Mouse (Mus musculus) forebrain, embryonic 13.5 days (tissue): ENCODE measurements at regions not wholly inside any gene's neighbourhood (a gene's known extent, or its start where the extent isn't known, plus 50 kb on each side); places are given as distances from the start of the nearest gene placed in this dataset.

ENCODE experiments used
- ATAC-seq: fragments of 200-750 bp; cut with Nextera tagmentation; 2 replicates; pipeline ENCODE4 v1.8.0; 2017
- H3K27ac ChIP-seq: fragments of 300-500 bp; sonication (generic); 2 replicates; pipeline ENCODE4 v1.5.1; 2015; ENCODE audit warnings: inconsistent platforms, mild to moderate bottlenecking, moderate library complexity
- H3K27me3 ChIP-seq: fragments of 300-500 bp; sonication (generic); 2 replicates; pipeline ENCODE4 v1.6.1; 2015; ENCODE audit warnings: mild to moderate bottlenecking, inconsistent platforms
- H3K36me3 ChIP-seq: fragments of 300-500 bp; sonication (generic); 2 replicates; pipeline ENCODE4 v1.6.1; 2015; ENCODE audit warnings: mild to moderate bottlenecking, inconsistent platforms; ENCODE audit not compliant: poor library complexity, severe bottlenecking
- H3K4me1 ChIP-seq: fragments of 300-500 bp; sonication (generic); 2 replicates; pipeline ENCODE4 v1.6.1; 2015; ENCODE audit warnings: inconsistent platforms
- H3K4me2 ChIP-seq: fragments of 300-500 bp; sonication (generic); 2 replicates; pipeline ENCODE4 v1.6.1; 2015; ENCODE audit warnings: inconsistent platforms, mild to moderate bottlenecking, moderate library complexity
- H3K4me3 ChIP-seq: fragments of 300-500 bp; sonication (generic); 2 replicates; pipeline ENCODE4 v1.5.1; 2015; ENCODE audit warnings: mild to moderate bottlenecking, inconsistent platforms
- H3K9ac ChIP-seq: fragments of 300-500 bp; sonication (generic); 2 replicates; pipeline ENCODE4 v1.6.1; 2015; ENCODE audit warnings: mild to moderate bottlenecking, inconsistent platforms
- H3K9me3 ChIP-seq: fragments of 300-500 bp; sonication (generic); replicated peaks from 2 replicates; pipeline ENCODE4 v1.6.1; 2016; ENCODE audit warnings: inconsistent platforms
- WGBS: fragments of 180-500 bp; shearing (Covaris S2); methylation state at CpG from one replicate; pipeline ENCODE4 v1.1.7; 2015; 5-methylcytosine and 5-hydroxymethylcytosine counted together

GRCm38 (mm10) chr8:109249256-109249655, 244.6 kb upstream of the Pmfbp1 start:
- peak overlapping the region; percentile 85 for H3K27ac ChIP-seq
- H3K4me1 ChIP-seq = peaks cover 58% of the 10 kb centered on the region
- H3K27me3 ChIP-seq = peaks cover 22% of the 10 kb centered on the region
- no peaks in the 10 kb centered on the region for H3K36me3 ChIP-seq
- no peak for ATAC-seq
- H3K4me2 ChIP-seq = peak overlapping the region; percentile 55
- 25% methylated on average over 12 of the region's 12 CpGs for WGBS
- no peaks in the 10 kb centered on the region for H3K9me3 ChIP-seq
- H3K4me3 ChIP-seq = peak overlapping the region; percentile 34
- peak overlapping the region; percentile 52 for H3K9ac ChIP-seq

- peak overlapping the region; percentile 52 for H3K9ac ChIP-seq
- H3K4me3 ChIP-seq = peak overlapping the region; percentile 34
- no peaks in the 10 kb centered on the region for H3K9me3 ChIP-seq
- H3K27ac ChIP-seq = peak overlapping the region; percentile 85
- H3K4me1 ChIP-seq = peaks cover 58% of the 10 kb centered on the region
- H3K27me3 ChIP-seq = peaks cover 22% of the 10 kb centered on the region
- H3K36me3 ChIP-seq = no peaks in the 10 kb centered on the region
- H3K4me2 ChIP-seq = peak overlapping the region; percentile 55
- WGBS = 29% methylated on average over 9 of the region's 9 CpGs
- ATAC-seq = no peak
Measured at GRCm38 (mm10) chr8:109249691-109250090, 244.1 kb upstream of the Pmfbp1 start.

GRCm38 (mm10) chr8:109250551-109250950, 243.3 kb upstream of the Pmfbp1 start:
- Histone ChIP-seq H3K4me3 (peak overlapping the region; percentile 34), H3K27ac (peak overlapping the region; percentile 85), H3K36me3 (no peaks in the 10 kb centered on the region), H3K4me2 (peak overlapping the region; percentile 55), H3K4me1 (peaks cover 58% of the 10 kb centered on the region), H3K9me3 (no peaks in the 10 kb centered on the region), H3K9ac (peak overlapping the region; percentile 52), H3K27me3 (peaks cover 23% of the 10 kb centered on the region)
- ATAC-seq = no peak
- 42% methylated on average over 8 of the region's 8 CpGs for whole genome bisulfite sequencing

DNA sequence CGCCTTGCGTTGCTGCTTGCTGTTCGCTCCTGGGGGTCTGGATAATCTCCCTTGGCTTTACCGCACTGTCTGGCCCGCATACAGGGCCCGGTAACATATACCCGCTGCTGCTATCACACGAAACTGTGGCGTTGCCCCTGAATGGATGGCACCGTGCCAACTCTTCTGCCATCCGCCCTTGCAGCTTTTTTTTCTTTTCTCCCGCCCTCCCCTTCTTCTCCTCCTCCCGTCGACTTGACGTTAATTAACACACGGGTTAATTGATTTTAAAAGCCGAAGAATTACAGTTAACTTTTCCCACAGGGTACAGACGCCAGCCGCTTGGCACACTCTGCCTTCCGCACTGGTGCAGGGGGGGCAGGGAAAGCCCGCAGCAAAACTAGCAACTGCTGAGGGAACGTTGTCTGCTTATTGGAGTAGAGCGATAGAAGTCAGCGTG, 242.4 kb upstream of the Pmfbp1 start:
- Histone ChIP-seq H3K27ac (peak overlapping the region; percentile 85), H3K27me3 (peaks cover 26% of the 10 kb centered on the region), H3K4me3 (peak overlapping the region; percentile 34), H3K9me3 (no peaks in the 10 kb centered on the region), H3K4me2 (peak overlapping the region; percentile 55), H3K9ac (peak overlapping the region; percentile 52; the same call in 1 of the 2 replicates), H3K4me1 (peaks cover 58% of the 10 kb centered on the region), H3K36me3 (no peaks in the 10 kb centered on the region)
- 25% methylated on average over 24 of the region's 24 CpGs for WGBS
- ATAC-seq = peak; percentile 91

DNA sequence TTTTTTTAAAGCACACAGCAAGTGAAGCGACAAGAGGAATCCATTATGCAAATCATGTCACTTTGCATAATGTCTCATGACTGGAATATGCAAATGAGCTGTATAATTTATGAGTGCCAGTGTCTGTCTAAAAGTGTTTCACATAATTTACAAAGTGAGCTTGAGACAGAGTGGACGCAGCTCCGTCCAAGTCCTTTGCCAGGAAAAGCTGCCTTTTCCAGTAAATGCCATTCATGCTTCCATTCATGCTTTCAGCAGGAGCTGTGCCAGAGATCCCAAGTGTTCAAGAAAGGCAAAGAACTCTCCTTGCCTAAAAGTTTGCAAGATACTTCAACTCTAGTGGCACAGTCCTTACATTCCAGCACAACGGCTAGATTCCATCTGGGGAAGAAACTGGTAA, 241.4 kb upstream of the Pmfbp1 start:
- H3K4me3 ChIP-seq = no peak overlapping the region
- peak; percentile 54 for ATAC-seq
- peak overlapping the region; percentile 55 for H3K4me2 ChIP-seq
- H3K4me1 ChIP-seq = peaks cover 52% of the 10 kb centered on the region
- H3K36me3 ChIP-seq = no peaks in the 10 kb centered on the region
- peaks cover 19% of the 10 kb centered on the region for H3K27me3 ChIP-seq
- no peaks in the 10 kb centered on the region for H3K9me3 ChIP-seq
- H3K27ac ChIP-seq = 0 out of 2 replicates have a peak overlapping the region, but pooled peaks have one; percentile 85
- no peak overlapping the region for H3K9ac ChIP-seq
- WGBS = 22% methylated on average over 4 of the region's 4 CpGs

DNA sequence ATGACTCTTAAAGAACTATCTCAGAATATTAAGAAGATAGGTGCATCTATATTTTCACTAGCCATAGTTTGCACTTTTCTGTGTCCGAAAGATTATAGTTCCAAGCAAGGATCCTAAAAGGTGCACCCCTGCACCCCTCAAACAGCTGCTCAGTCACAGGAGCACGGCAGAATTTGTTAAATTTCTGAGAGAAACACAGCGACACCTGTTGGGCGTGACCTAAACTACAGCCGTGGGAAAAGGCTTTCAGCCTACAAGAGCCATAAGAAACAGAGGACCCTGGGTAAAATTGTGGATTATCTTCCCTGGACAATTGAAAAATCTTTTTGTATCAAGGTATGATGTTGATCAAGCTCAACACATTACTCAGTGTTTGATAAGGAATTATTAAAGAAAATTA, 214.7 kb upstream of the Pmfbp1 start:
- Histone ChIP-seq H3K27ac (no peak overlapping the region), H3K27me3 (no peaks in the 10 kb centered on the region), H3K9ac (no peak overlapping the region), H3K9me3 (no peaks in the 10 kb centered on the region), H3K4me2 (no peak overlapping the region), H3K4me1 (no peaks in the 10 kb centered on the region), H3K4me3 (no peak overlapping the region), H3K36me3 (no peaks in the 10 kb centered on the region)
- 13% methylated on average over 5 of the region's 5 CpGs for WGBS
- no peak for ATAC-seq

DNA sequence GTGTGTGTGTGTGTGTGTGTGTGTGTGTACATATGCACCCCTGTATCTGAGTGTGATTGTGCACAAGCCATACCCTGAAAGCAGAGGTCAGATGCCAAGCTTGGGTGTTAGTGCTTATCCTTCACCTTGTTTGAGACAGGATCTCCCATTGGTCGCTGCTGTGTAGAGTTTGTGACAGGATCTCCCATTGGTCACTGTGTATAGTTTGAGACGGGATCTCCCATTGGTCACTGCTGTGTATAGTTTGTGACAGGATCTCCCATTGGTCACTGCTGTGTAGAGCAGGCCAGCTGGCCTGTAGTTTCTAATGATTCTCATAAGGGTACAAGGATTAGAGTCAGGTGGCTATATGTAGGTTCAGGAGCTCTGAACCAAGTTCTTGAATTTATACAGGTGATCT, 213.3 kb upstream of the Pmfbp1 start:
- H3K9ac ChIP-seq = no peak overlapping the region
- no peaks in the 10 kb centered on the region for H3K36me3 ChIP-seq
- H3K4me1 ChIP-seq = no peaks in the 10 kb centered on the region
- WGBS = 86% methylated on average over 2 of the region's 2 CpGs
- no peaks in the 10 kb centered on the region for H3K9me3 ChIP-seq
- H3K4me2 ChIP-seq = no peak overlapping the region
- H3K27ac ChIP-seq = no peak overlapping the region
- no peak overlapping the region for H3K4me3 ChIP-seq
- H3K27me3 ChIP-seq = no peaks in the 10 kb centered on the region
- no peak for ATAC-seq

- no peak overlapping the region for H3K4me2 ChIP-seq
- no peaks in the 10 kb centered on the region for H3K27me3 ChIP-seq
- no peaks in the 10 kb centered on the region for H3K4me1 ChIP-seq
- H3K9me3 ChIP-seq = no peaks in the 10 kb centered on the region
- ATAC-seq = no peak
- no peak overlapping the region for H3K4me3 ChIP-seq
- H3K36me3 ChIP-seq = no peaks in the 10 kb centered on the region
- no peak overlapping the region for H3K9ac ChIP-seq
- 83% methylated on average over 10 of the region's 10 CpGs for WGBS
- H3K27ac ChIP-seq = no peak overlapping the region
Measured at GRCm38 (mm10) chr8:109281598-109281997, 212.2 kb upstream of the Pmfbp1 start.

GRCm38 (mm10) chr8:109310670-109311386, 183.0 kb upstream of the Pmfbp1 start:
- H3K36me3 ChIP-seq = no peaks in the 10 kb centered on the region
- H3K9ac ChIP-seq = peak overlapping the region; percentile 4; the same call in 1 of the 2 replicates
- H3K4me2 ChIP-seq = peak overlapping the region; percentile 50
- H3K9me3 ChIP-seq = no peaks in the 10 kb centered on the region; the same call in 1 of the 2 replicates
- H3K27me3 ChIP-seq = 0 out of 2 replicates have a peak, but pooled peaks cover 6% of the 10 kb centered on the region
- H3K4me3 ChIP-seq = no peak overlapping the region
- WGBS = 23% methylated on average over 17 of the region's 17 CpGs
- H3K27ac ChIP-seq = peak overlapping the region; percentile 67
- peak; percentile 24; the same call in 1 of the 2 replicates for ATAC-seq
- peaks cover 35% of the 10 kb centered on the region for H3K4me1 ChIP-seq

DNA sequence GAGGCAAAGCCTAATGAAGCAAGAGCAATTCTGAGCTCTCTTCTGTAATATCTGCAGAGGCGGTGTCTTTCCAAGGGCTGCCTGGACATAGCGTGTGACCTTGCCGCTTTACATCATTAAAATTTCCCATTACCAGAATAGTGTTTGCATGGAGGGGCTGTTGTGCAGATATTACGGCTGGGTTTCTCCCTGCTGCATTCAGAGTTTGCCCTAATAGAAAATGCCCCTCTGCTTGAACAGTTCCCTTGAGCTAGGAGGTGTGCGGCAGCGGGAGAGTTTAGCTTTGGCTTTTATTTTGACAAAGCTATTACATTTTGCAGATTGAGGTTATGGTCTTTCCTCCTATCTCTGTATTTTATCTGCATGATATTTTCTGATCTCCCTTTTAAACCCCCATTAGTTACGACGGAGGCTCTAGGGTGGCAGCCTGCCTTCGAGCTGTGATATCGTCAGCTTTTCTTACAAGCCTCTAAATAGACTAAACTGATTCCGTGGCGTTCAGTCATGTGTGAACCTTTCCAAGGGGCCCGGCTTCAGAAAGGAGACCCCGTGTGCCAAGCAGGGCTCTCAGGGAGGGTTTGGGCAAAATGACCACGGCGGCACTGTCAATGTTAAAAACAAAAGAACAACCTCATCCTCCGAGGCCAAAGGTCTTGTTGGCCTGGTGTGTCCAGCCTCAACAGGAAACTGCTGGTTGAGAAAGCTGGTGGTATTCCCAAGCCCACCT, 182.2 kb upstream of the Pmfbp1 start:
- Histone ChIP-seq H3K4me3 (peak overlapping the region; percentile 18), H3K36me3 (no peaks in the 10 kb centered on the region), H3K9me3 (no peaks in the 10 kb centered on the region; the same call in 1 of the 2 replicates), H3K4me1 (peaks cover 35% of the 10 kb centered on the region), H3K27me3 (0 out of 2 replicates have a peak, but pooled peaks cover 6% of the 10 kb centered on the region), H3K27ac (peak overlapping the region; percentile 67), H3K4me2 (peak overlapping the region; percentile 50), H3K9ac (peak overlapping the region; percentile 38)
- WGBS = 7% methylated on average over 17 of the region's 17 CpGs
- peak; percentile 48; the same call in 1 of the 2 replicates for ATAC-seq

GRCm38 (mm10) chr8:109312731-109313130, 181.1 kb upstream of the Pmfbp1 start:
- Histone ChIP-seq H3K4me1 (peaks cover 35% of the 10 kb centered on the region), H3K4me3 (no peak overlapping the region), H3K9ac (no peak overlapping the region), H3K9me3 (no peaks in the 10 kb centered on the region; the same call in 1 of the 2 replicates), H3K36me3 (no peaks in the 10 kb centered on the region), H3K4me2 (no peak overlapping the region), H3K27ac (peak overlapping the region; percentile 67), H3K27me3 (0 out of 2 replicates have a peak, but pooled peaks cover 4% of the 10 kb centered on the region)
- no peak for ATAC-seq
- WGBS = 9% methylated on average over 8 of the region's 8 CpGs

- H3K4me2 ChIP-seq = no peak overlapping the region
- H3K4me1 ChIP-seq = 0 out of 2 replicates have a peak, but pooled peaks cover 3% of the 10 kb centered on the region
- H3K27ac ChIP-seq = no peak overlapping the region
- H3K27me3 ChIP-seq = no peaks in the 10 kb centered on the region
- no peaks in the 10 kb centered on the region for H3K9me3 ChIP-seq
- no peak overlapping the region for H3K9ac ChIP-seq
- WGBS = 58% methylated on average over 11 of the region's 11 CpGs
- H3K36me3 ChIP-seq = no peaks in the 10 kb centered on the region
- no peak overlapping the region for H3K4me3 ChIP-seq
- no peak for ATAC-seq
Measured at GRCm38 (mm10) chr8:109320955-109321354, 172.9 kb upstream of the Pmfbp1 start.
